Mouse (Mus musculus): ENCODE measurements around the gene Tmem230. TPM values are rescaled to one million over a fixed set of nuclear protein-coding genes. Genes with fewer than 3 reads are reported as not detected.

Gene Tmem230
- total RNA-seq, 1 experiment from 2014 or later, result 20.5 TPM

Other genes starting within 250 kb of the Tmem230 start
- gene Rassf2, start 217.5 kb downstream of the Tmem230 start, total RNA-seq (2017), result 193 and 210 TPM in 2 replicates
- gene Slc23a2, start 102.7 kb downstream of the Tmem230 start, total RNA-seq (2017), result 16.5 and 19.6 TPM in 2 replicates
- 123 and 149 TPM in 2 replicates for gene Pcna, start 5.5 kb upstream of the Tmem230 start, total RNA-seq (2017)
- 87.8 and 90.5 TPM in 2 replicates for gene Cds2, start 15.3 kb upstream of the Tmem230 start, total RNA-seq (2017)
- not detected in 2 replicates for gene Prokr2, start 137.6 kb upstream of the Tmem230 start, total RNA-seq (2017)